Mouse (Mus musculus): ENCODE measurements at regions not wholly inside any gene's neighbourhood (a gene's known extent, or its start where the extent isn't known, plus 50 kb on each side); places are given as distances from the start of the nearest gene placed in this dataset.

- DNase-seq (ENCODE audit: low read depth in 3 of 3, low spot score in 3 of 3) (no peak), ATAC-seq (ENCODE audit: insufficient read depth) (no peak)
- TF ChIP-seq EP300 (IDR thresholded peaks at IDR 0.05; ENCODE audit: low read depth) (no peak), CTCF (IDR thresholded peaks at IDR 0.05; ENCODE audit: low read depth) (no peak)
- Histone ChIP-seq H3K36me3 (replicated peaks; ENCODE audit: control insufficient read depth, insufficient read depth, low read depth) (no peaks in the 10 kb centered on the region), H3K4me3 (ENCODE audit: insufficient read depth in 1 of 2, low read depth in 2 of 2, low read length in 2 of 2) (no peak overlapping the region), H3K4me1 (replicated peaks; ENCODE audit: control insufficient read depth in 2 of 2, insufficient read depth in 2 of 2, low read length in 1 of 2) (no peaks in the 10 kb centered on the region), H3K27ac (no peak overlapping the region), H3K4me2 (ENCODE audit: low read depth) (no peak overlapping the region), H3K9me3 (ENCODE audit: control insufficient read depth, low read length) (no peaks in the 10 kb centered on the region), H3K9ac (replicated peaks) (no peak overlapping the region), H3K27me3 (ENCODE audit: control insufficient read depth, insufficient read depth, low read length) (no peaks in the 10 kb centered on the region)
- WGBS (ENCODE audit: insufficient replicate concordance): 37% methylated on average over 4 of the region's 4 CpGs
These were observed 253.6 kb upstream of the Nbea start for GRCm38 (mm10) chr3:56437058-56437457.

GRCm38 (mm10) chr3:56433495-56433894 lies 250.0 kb upstream of the Nbea start:
- Histone ChIP-seq H3K9ac (replicated peaks) (no peak overlapping the region), H3K9me3 (ENCODE audit: control insufficient read depth, low read length) (no peaks in the 10 kb centered on the region), H3K4me3 (ENCODE audit: insufficient read depth in 1 of 2, low read depth in 2 of 2, low read length in 2 of 2) (no peak overlapping the region), H3K36me3 (replicated peaks; ENCODE audit: control insufficient read depth, insufficient read depth, low read depth) (no peaks in the 10 kb centered on the region), H3K4me1 (replicated peaks; ENCODE audit: control insufficient read depth in 2 of 2, insufficient read depth in 2 of 2, low read length in 1 of 2) (no peaks in the 10 kb centered on the region), H3K4me2 (ENCODE audit: low read depth) (no peak overlapping the region), H3K27me3 (ENCODE audit: control insufficient read depth, insufficient read depth, low read length) (no peaks in the 10 kb centered on the region), H3K27ac (no peak overlapping the region)
- ATAC-seq (ENCODE audit: insufficient read depth) (no peak), DNase-seq (ENCODE audit: low read depth in 3 of 3, low spot score in 3 of 3) (no peak)
- TF ChIP-seq CTCF (IDR thresholded peaks at IDR 0.05; ENCODE audit: low read depth): no peak
- no peak for TF ChIP-seq EP300 (IDR thresholded peaks at IDR 0.05; ENCODE audit: low read depth)
- WGBS (ENCODE audit: insufficient replicate concordance): 29% methylated on average over 1 of the region's 1 CpGs

- no peaks in the 10 kb centered on the region for H3K27me3 ChIP-seq (ENCODE audit: control insufficient read depth, insufficient read depth, low read length)
- DNase-seq (ENCODE audit: low read depth in 3 of 3, low spot score in 3 of 3) (no peak), ATAC-seq (ENCODE audit: insufficient read depth) (no peak)
- TF ChIP-seq CTCF (IDR thresholded peaks at IDR 0.05; ENCODE audit: low read depth) (no peak), EP300 (IDR thresholded peaks at IDR 0.05; ENCODE audit: low read depth) (no peak)
- no peak overlapping the region for H3K4me2 ChIP-seq (ENCODE audit: low read depth)
- 67% methylated on average over 1 of the region's 1 CpGs for WGBS (ENCODE audit: insufficient replicate concordance)
- no peaks in the 10 kb centered on the region for H3K4me1 ChIP-seq (replicated peaks; ENCODE audit: control insufficient read depth in 2 of 2, insufficient read depth in 2 of 2, low read length in 1 of 2)
- no peak overlapping the region for H3K4me3 ChIP-seq (ENCODE audit: insufficient read depth in 1 of 2, low read depth in 2 of 2, low read length in 2 of 2)
- H3K9me3 ChIP-seq (ENCODE audit: control insufficient read depth, low read length): no peaks in the 10 kb centered on the region
- H3K27ac ChIP-seq: no peak overlapping the region
- no peaks in the 10 kb centered on the region for H3K36me3 ChIP-seq (replicated peaks; ENCODE audit: control insufficient read depth, insufficient read depth, low read depth)
- H3K9ac ChIP-seq (replicated peaks): no peak overlapping the region
These were observed 243.7 kb upstream of the Nbea start for GRCm38 (mm10) chr3:56427201-56427600.

GRCm38 (mm10) chr3:56397851-56398496 lies 214.5 kb upstream of the Nbea start:
- Histone ChIP-seq H3K4me2 (ENCODE audit: low read depth) (no peak overlapping the region), H3K27me3 (ENCODE audit: control insufficient read depth, insufficient read depth, low read length) (no peaks in the 10 kb centered on the region), H3K4me1 (replicated peaks; ENCODE audit: control insufficient read depth in 2 of 2, insufficient read depth in 2 of 2, low read length in 1 of 2) (no peaks in the 10 kb centered on the region), H3K9ac (replicated peaks) (no peak overlapping the region), H3K9me3 (ENCODE audit: control insufficient read depth, low read length) (no peaks in the 10 kb centered on the region), H3K27ac (no peak overlapping the region), H3K36me3 (replicated peaks; ENCODE audit: control insufficient read depth, insufficient read depth, low read depth) (no peaks in the 10 kb centered on the region), H3K4me3 (ENCODE audit: insufficient read depth in 1 of 2, low read depth in 2 of 2, low read length in 2 of 2) (no peak overlapping the region)
- TF ChIP-seq CTCF (IDR thresholded peaks at IDR 0.05; ENCODE audit: low read depth): no peak
- TF ChIP-seq EP300 (IDR thresholded peaks at IDR 0.05; ENCODE audit: low read depth): no peak
- WGBS (ENCODE audit: insufficient replicate concordance): 53% methylated on average over 4 of the region's 4 CpGs
- DNase-seq (ENCODE audit: low read depth in 3 of 3, low spot score in 3 of 3): no peak
- ATAC-seq (ENCODE audit: insufficient read depth): no peak

- H3K36me3 ChIP-seq (replicated peaks; ENCODE audit: control insufficient read depth, insufficient read depth, low read depth): no peaks in the 10 kb centered on the region
- H3K27me3 ChIP-seq (ENCODE audit: control insufficient read depth, insufficient read depth, low read length): no peaks in the 10 kb centered on the region
- no peak overlapping the region for H3K4me3 ChIP-seq (ENCODE audit: insufficient read depth in 1 of 2, low read depth in 2 of 2, low read length in 2 of 2)
- H3K4me2 ChIP-seq (ENCODE audit: low read depth): no peak overlapping the region
- TF ChIP-seq CTCF (IDR thresholded peaks at IDR 0.05; ENCODE audit: low read depth) (no peak), EP300 (IDR thresholded peaks at IDR 0.05; ENCODE audit: low read depth) (no peak)
- DNase-seq (ENCODE audit: low read depth in 3 of 3, low spot score in 3 of 3) (no peak), ATAC-seq (ENCODE audit: insufficient read depth) (no peak)
- no peaks in the 10 kb centered on the region for H3K9me3 ChIP-seq (ENCODE audit: control insufficient read depth, low read length)
- 65% methylated on average over 5 of the region's 5 CpGs for WGBS (ENCODE audit: insufficient replicate concordance)
- no peaks in the 10 kb centered on the region for H3K4me1 ChIP-seq (replicated peaks; ENCODE audit: control insufficient read depth in 2 of 2, insufficient read depth in 2 of 2, low read length in 1 of 2)
- H3K9ac ChIP-seq (replicated peaks): no peak overlapping the region
- no peak overlapping the region for H3K27ac ChIP-seq
These were observed 209.6 kb upstream of the Nbea start for GRCm38 (mm10) chr3:56393134-56393533.

All from liver, embryonic 14.5 days (tissue).